Mouse (Mus musculus): ENCODE measurements around the gene Hivep3.
A peak's percentile ranks its signal among the peaks of the same experiment; 100 is the strongest.

The Hivep3 gene

DNA sequence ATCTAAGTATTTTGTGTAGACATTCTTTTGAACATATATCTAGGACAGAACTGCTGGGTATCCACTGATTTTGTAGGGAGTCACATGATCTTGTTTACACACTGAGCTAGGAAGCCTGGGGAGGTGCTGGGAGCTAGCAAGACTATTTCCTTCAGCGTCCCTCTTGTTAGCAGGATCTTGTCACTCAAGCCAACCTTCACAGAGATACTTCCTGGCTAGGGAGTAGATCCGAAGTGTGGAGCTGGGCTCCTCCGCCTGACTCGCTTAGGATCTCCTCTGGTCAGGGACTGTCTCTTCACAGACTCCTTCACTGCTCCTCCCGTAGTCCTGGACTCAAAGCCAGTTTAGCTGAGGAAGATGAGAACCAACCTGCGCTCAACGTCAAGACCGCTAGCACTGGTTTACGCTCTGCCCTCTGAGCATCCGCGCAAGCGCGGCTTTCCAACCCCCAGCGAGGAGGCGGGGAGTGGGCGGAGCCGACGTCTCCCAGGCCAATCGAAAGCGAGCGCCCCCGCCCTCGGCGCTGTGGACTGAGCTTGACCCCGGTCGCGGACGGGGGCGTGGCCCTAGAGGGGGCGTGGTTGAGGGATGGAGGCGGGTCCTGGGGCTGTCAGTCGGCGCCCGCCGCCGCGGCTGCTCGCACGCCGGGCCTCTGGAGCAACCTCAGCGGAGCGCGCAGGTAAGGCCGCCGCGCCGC is at the start of gene Hivep3:
TSS of gene Hivep3 (plus strand) at position 601 of the 697 bp plus-strand sequence.
- DNase-seq = peak; percentile 100

- DNase-seq = no peak
These were observed 47.8 kb upstream of the Hivep3 start for GRCm38 (mm10) chr4:119685746-119686145.

GRCm38 (mm10) chr4:119698339-119698738 is 35.2 kb upstream of the Hivep3 start:
- DNase-seq = no peak

GRCm38 (mm10) chr4:119701269-119701954 is 32.2 kb upstream of the Hivep3 start:
- no peak for DNase-seq

GRCm38 (mm10) chr4:119703965-119704364 is 29.6 kb upstream of the Hivep3 start:
- DNase-seq = no peak

DNA sequence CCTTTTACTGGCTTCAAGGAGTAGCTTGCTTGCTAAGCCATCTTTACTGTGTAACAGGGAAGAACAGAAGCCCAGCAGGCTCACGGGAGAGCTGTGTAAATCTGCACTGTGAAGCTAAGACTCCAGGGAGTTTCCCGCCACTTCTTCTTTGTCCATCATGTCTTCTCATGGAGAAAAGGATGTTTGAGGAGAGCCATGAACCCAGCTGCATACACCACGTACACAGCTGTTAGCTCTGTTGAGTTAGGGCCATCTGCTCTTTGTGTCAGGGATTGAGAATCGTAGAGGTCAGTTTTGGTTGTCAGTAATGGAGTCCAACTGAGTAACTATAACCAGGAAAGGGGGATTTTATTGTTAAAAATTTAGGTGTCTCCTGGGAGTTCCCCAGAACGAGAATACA is 26.3 kb upstream of the Hivep3 start:
- DNase-seq = no peak

DNA sequence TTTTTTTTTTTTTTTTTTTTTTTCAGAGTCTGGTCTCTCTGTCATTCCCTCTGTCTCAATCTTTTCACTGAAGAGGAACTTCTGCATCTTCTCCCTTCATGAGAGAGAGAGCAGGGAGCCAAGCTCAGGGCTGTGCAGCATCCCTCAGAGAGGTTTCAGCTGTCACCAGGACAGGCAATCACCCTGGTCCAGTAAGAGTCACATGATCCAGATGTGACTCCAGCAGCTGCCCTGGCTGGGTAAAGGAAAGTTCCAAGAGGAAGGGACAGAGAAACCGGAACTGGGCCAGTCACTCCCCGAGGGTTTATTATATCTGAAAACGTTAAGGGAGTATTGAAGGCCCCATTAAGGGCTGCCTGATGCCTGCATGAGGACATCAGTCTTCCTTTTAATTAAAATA is 25.8 kb upstream of the Hivep3 start:
- no peak for DNase-seq

GRCm38 (mm10) chr4:119710208-119710607 is 23.4 kb upstream of the Hivep3 start:
- no peak for DNase-seq

- no peak for DNase-seq
These were observed 16.1 kb upstream of the Hivep3 start for GRCm38 (mm10) chr4:119717443-119717842.

DNA sequence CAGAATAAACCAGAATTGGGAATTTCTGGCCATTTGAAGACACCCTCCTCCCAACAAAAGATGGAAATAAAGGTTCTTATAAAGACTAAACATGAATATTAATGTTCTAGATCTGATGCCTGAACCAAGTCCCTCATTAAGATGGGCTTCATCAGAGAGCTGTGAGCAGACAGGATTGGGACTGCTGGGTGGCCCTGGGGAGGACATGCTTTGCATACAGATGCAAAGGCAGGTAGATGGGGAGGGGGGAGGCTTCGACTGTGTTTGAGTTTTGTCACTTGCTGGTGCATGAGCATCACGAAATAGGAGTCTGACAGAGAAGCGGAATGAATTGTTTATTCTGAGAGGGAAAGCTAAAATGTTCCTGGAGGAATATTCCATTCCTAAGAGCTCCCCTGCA is 12.1 kb upstream of the Hivep3 start:
- DNase-seq = no peak

DNA sequence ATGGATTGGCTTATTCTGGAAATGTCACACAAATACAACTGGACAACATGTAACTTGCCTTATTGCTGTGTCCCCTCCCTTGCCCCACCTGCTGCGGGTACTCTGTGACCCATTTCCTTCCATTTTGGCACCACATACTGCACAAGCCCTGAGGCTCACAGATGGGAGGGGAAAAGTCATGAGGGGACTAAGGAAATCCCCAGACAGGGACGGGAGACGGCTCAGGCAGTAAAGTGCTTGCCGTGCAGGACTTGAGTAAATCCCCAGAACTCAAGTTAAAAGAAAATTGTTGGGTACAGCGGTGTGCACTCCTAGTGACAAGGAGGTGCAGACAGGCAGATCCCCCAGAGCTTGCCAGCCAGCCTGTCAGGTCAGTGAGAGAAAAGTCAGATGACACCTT is 7.5 kb upstream of the Hivep3 start:
- no peak for DNase-seq

GRCm38 (mm10) chr4:119727871-119728270 is 5.7 kb upstream of the Hivep3 start:
- no peak for DNase-seq

DNA sequence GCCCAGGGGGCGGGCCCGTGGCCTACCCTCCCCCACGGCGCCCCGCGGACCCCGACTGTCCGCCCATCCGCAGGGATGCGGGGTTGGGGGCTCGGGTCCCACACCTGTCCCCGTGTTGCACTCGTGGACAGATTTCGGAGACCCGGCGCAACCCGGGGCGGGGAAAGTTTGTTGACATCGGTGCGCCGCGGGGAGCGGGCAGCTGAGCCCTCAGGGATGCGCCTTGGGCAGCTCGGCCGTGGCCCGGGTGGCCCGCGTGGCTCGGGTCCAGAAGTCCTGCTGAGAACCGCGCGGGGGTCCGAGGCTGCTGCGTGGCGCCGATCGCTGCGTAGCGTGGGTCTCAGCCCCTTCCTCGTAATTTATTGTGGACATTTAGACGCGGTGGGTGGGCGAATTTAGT is 358 bp downstream of the Hivep3 start:
- DNase-seq = no peak

DNA sequence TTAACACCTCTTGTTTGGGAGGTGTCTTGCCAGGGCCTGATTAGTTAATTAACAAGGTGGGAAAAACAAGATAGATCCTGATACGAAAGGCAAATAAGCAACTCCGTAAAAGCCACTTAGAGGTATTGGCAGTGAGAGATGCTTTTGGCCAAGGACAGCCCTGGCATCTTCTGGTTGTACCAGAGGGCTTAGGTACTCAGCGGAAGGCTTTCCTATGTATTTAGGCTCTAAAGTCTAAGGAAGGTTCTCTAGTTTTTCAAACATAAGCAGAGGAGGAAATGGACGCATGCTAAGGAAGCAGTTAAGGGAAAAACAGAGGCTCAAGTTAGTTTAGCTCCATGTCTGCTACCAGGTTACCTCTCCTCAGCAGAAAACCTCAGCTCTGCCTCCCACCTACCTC is 768 bp downstream of the Hivep3 start:
- DNase-seq = no peak

GRCm38 (mm10) chr4:119738641-119739040 is 5.1 kb downstream of the Hivep3 start:
- DNase-seq = peak in 1 of 2 experiments; percentile 22

- DNase-seq = no peak
These were observed 5.9 kb downstream of the Hivep3 start for GRCm38 (mm10) chr4:119739301-119740062.

DNA sequence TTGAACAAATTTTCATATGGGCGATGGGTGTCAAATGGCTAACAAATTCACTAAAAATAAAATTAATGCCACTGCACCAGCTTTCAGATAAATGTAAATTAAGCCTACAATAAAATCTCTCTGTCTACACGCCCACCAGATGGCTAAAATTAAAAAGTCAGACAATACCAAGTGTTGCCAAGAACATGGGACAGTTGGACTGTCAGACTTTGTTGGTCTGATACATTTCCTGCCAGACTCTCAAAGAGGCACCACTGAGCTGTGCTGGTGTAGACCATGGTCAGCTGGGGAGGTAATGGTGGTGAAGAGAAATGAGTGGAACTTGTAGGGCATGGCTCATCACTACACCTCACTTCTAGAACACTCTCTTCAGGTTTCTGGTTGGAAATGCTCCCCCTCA is 14.8 kb downstream of the Hivep3 start:
- no peak for DNase-seq

DNA sequence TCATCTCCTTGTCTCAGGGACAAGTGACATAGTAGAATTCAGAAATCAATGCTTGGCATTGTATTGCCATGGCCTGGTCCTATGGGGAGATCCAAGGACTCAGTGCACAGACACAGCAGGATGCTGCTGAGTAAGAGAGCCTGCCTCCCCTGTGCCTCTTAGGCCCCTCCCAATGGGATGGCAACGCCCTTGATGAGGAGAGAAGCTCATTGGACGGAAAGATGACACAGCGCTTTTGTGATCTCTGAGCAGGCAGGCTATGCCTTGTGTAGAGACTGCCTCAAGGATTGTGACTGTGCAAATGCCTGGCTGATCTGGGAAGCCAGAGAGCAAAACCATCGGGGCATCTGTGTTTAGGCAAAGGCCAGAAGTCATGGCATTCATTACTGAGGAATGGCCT is 16.6 kb downstream of the Hivep3 start:
- no peak for DNase-seq

- no peak for DNase-seq
These were observed 17.2 kb downstream of the Hivep3 start for GRCm38 (mm10) chr4:119750681-119751211.

GRCm38 (mm10) chr4:119751408-119752006 is 17.9 kb downstream of the Hivep3 start:
- no peak for DNase-seq

DNA sequence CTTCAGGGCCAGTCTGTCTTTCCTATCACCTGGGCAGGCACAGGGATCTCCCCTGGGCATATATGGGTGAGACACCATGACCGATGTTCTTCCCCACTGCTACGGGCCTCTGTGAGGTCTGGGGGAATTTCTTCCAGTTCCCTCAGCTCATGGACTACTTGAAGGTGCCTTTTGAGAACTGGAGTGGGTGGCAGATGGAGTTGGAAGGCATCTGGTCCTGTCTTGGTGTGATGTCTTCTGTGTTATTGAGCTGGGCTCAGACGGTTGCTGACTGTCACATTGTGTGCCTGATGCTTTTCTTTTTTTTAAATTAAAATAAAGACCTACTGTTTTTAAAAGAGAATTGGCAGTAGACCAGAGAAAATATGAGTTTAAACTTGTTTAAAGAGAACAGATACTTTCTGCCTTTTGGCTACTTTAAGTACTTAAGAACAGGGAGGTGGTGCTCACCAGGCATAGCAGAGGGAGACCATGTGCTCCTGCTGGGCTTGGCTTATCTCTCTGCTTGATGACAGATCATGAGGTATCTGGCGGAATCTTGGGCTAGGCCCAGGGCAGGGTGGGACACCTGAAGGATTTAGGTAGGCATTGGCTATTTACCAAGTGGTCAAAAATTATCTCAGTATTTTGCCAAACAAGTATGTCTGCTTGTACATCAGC is 26.1 kb downstream of the Hivep3 start:
- DNase-seq = no peak

DNA sequence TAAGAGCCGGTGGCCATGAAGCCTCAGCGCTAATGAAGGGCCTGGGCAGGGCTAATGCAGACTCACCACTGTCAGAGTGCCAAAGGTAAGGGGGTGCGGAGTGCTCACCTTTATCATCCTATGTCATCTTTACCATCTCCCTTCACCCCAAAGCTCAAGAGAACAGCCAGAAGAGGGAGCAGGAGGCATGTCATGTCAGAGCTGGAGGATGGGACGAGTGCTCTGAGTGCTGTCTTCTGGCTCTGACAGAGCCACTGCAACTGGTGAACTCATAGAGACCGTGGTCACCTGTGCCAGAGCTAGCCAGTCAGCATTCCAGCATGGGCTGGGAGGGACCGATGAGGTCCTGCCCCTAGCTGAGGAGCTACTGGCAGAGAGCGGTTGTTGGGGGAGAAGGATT is 27.2 kb downstream of the Hivep3 start:
- DNase-seq = no peak

All from spleen, adult 18-20 months (tissue).